In the genomic region with DNA sequence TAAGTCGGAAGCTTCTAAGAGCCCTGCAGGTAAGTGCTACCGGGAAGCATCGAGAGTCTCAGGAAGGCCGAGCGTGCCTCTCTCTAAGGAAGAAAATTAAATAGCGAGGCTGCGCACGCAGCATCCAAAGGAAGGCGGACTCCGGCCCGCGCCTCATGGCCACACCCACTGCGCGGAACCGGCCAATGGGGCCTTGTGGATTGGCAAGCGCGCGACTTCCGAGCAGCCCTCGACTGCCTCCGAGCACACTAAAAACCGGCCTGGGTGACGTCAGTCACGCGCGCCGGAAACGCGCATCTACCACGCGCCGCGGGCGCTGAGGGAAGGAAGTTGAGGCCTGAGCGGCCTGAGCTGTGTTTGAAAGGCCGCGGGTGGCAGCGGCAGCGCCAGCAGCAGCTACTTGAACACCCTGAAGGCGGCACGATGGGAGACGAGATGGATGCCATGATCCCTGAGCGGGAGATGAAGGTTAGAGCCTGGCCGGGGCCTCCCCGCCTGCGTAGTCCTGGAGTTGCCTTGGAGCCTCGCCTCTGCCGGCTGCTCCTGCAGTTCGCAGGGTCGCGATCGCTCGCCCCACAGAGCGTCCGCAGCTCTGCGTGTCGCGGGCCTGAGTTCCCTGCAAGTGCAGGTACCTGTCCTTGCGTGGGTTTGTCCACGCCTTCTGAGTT, we compare ENCODE assay signal across 8 mouse cellular contexts. TPM values are rescaled to one million over a fixed set of nuclear protein-coding genes. Genes with fewer than 3 reads are reported as not detected.
A peak's percentile ranks its signal among the peaks of the same experiment; 100 is the strongest.
DNase-seq lines count a peak whose midpoint lies in the region; ATAC-seq and TF ChIP-seq lines count a peak whose summit lies in the region.

A gene (plus strand): TSS at position 296 of the 668 bp plus-strand sequence.

- under 1% methylated on average over 60 of the region's 60 CpGs for WGBS in hindbrain, embryonic 13.5 days

- no peak for TF ChIP-seq CTCF in Patski (IDR thresholded peaks at IDR 0.05)

- DNase-seq in Patski (ENCODE audit: low read depth, low spot score): peak; percentile 89
- DNase-seq in cerebellum, postnatal 14 days: peak; percentile 99 to 100
- peak; percentile 97 to 99 for DNase-seq in frontal cortex, postnatal 14 days (ENCODE audit: low spot score in 2 of 2)
- DNase-seq in layer of hippocampus, postnatal 25 days (ENCODE audit: extremely low spot score in 1 of 2, low spot score in 1 of 2): peak; percentile 99 to 100
- DNase-seq in lung, postnatal 25 days (ENCODE audit: low spot score): peak; percentile 99
- DNase-seq in retina, embryonic 14.5 days (ENCODE audit: low spot score): peak; percentile 99
- peak; percentile 99 for DNase-seq in thymus, postnatal 4 days

- POLR2A ChIA-PET in Patski (lab: Charles Lee): interaction anchor here (1.3 to 1.6 kb wide), 3 partner anchors 10 to 57 kb away, joined by 3 to 6 read pairs (median 5); no protein-coding TSS in a partner anchor

- H3K4me1 ChIP-seq in hindbrain, embryonic 13.5 days (replicated peaks): peaks cover 22% of the 10 kb centered on the region

- H3K9ac ChIP-seq in hindbrain, embryonic 13.5 days: peak within 1 kb of the TSS; percentile 91

- H3K4me3 ChIP-seq in hindbrain, embryonic 13.5 days: peak within 1 kb of the TSS; percentile 95

- in situ Hi-C loops in Patski (cut with MboI; ENCODE audit: low pct_unique_long_range_greater_than_20kb): no loop called here

- CTCF ChIA-PET in Patski (lab: Charles Lee): interaction anchor here (0.8 kb wide), 1 partner anchor 160 kb away, joined by 3 read pairs; no protein-coding TSS in a partner anchor

- peak; percentile 92 for ATAC-seq in Patski
- ATAC-seq in hindbrain, embryonic 13.5 days (ENCODE audit: low FRiP score): peak; percentile 99

- no peaks in the 10 kb centered on the region for H3K27me3 ChIP-seq in Patski
- no peaks in the 10 kb centered on the region for H3K27me3 ChIP-seq in hindbrain, embryonic 13.5 days

- peak within 1 kb of the TSS; percentile 77 for H3K4me2 ChIP-seq in hindbrain, embryonic 13.5 days

- no peaks in the 10 kb centered on the region for H3K9me3 ChIP-seq in hindbrain, embryonic 13.5 days

- peak within 1 kb of the TSS; percentile 86 for H3K27ac ChIP-seq in hindbrain, embryonic 13.5 days

- H3K36me3 ChIP-seq in hindbrain, embryonic 13.5 days: peaks cover 39% of the 10 kb centered on the region

RNA-seq across cellular contexts. Expression of the gene that starts here (rescaled TPM):
- 40.5 TPM for polyA plus RNA-seq in Patski (2021)
- 80.8 and 83.5 TPM in 2 replicates for polyA plus RNA-seq in hindbrain, embryonic 13.5 days (2015; fragmentation: Nextera tagmentation; extraction: Ambion mirVana)
- 10 to 100 TPM; 49.3 to 63.5 TPM for total RNA-seq in layer of hippocampus, postnatal 25 days (2021)

Comparison
In these comparisons a context has a peak if more than half of its experiments do, and no peak if none do; other contexts are left out.
1. Peak in every context shown above with its lines: DNase-seq, ATAC-seq, H3K4me3 ChIP-seq and H3K27ac ChIP-seq.